Mouse (Mus musculus) liver, postnatal 0 days (tissue): ENCODE measurements at regions not wholly inside any gene's neighbourhood (a gene's known extent, or its start where the extent isn't known, plus 50 kb on each side); places are given as distances from the start of the nearest gene placed in this dataset.

Experiments
- CTCF ChIP-seq: sonication (generic); IDR thresholded peaks from 2 replicates; pipeline ENCODE4 v1.5.1; 2016; ENCODE audit warnings: antibody characterized with exemption, low read depth
- EP300 ChIP-seq: IDR thresholded peaks from 2 replicates; pipeline ENCODE4 v1.6.1; 2016; ENCODE audit warnings: antibody characterized with exemption, low read depth, mild to moderate bottlenecking

- TF ChIP-seq EP300 (no peak), CTCF (no peak)
Observed at GRCm38 (mm10) chr17:4187606-4188005, 491.5 kb upstream of the Nox3 start.
